Mouse (Mus musculus) spleen, adult 10 weeks (tissue): Measurements from ENCODE around the gene Llph. TPM values are rescaled to one million over a fixed set of nuclear protein-coding genes. Genes with fewer than 3 reads are reported as not detected.

ENCODE experiments used
- polyA plus RNA-seq: library from polyadenylated mRNA; stranded (reverse); fragments of 350-450 nt; fragmentation: Illumina TruSeq; extraction: RNeasy Lipid Tissue Mini Kit (QIAGEN cat#74804); gene quantifications from one replicate; pipeline ENCODE4 v1.2.3, GENCODE M21; 2015; ENCODE audit warnings: low replicate concordance; ENCODE audit not compliant: insufficient read depth

Llph gene
- 47.6 TPM for polyA plus RNA-seq

GRCm38 (mm10) chr10:120226871-120227661 is at the start of gene Llph:
Gene Llph (plus strand): TSS chr10:120227070.

GRCm38 (mm10) chr10:120201131-120201921 is 25.5 kb upstream of the Llph start, which contains the start of gene Tmbim4:
Gene Tmbim4 (plus strand): TSS chr10:120201590.

GRCm38 (mm10) chr10:120201961-120202402 is 24.9 kb upstream of the Llph start, which contains the start of gene Irak3:
Gene Irak3 (minus strand): TSS chr10:120202130.

Other genes starting within 250 kb of the Llph start
- 22.8 TPM for gene Helb, start 114.1 kb upstream of the Llph start, polyA plus RNA-seq
- gene Tmbim4, start 25.5 kb upstream of the Llph start, polyA plus RNA-seq = 129 TPM
- gene Irak3, start 24.9 kb upstream of the Llph start, polyA plus RNA-seq = 25.6 TPM
- not detected for gene Hmga2, start 249.4 kb downstream of the Llph start, polyA plus RNA-seq